ENCODE assay signal across 11 mouse cellular contexts in genomic region chr2:118897808-118898207, GRCm38 (mm10). TPM values are rescaled to one million over a fixed set of nuclear protein-coding genes. Genes with fewer than 3 reads are reported as not detected.
A peak's percentile ranks its signal among the peaks of the same experiment; 100 is the strongest.
DNase-seq lines count a peak whose midpoint lies in the region; ATAC-seq and TF ChIP-seq lines count a peak whose summit lies in the region.
"Had no signal": no experiment of that assay in that cellular context is flagged by ENCODE, and none has a peak within 500 bp of the region (broad histone marks: within the 10 kb centered on the region; RNA-seq: fewer than 3 reads in every experiment).

No protein-coding gene starts in this region.

- no peaks in the 10 kb centered on the region for H3K36me3 ChIP-seq in intestine, embryonic 15.5 days
- no peaks in the 10 kb centered on the region for H3K36me3 ChIP-seq in intestine, embryonic 16.5 days (ENCODE audit: control insufficient read depth, insufficient read depth, low read length)
- H3K36me3 ChIP-seq in embryonic facial prominence, embryonic 10.5 days (replicated peaks), result no peaks in the 10 kb centered on the region
- no peaks in the 10 kb centered on the region for H3K36me3 ChIP-seq in limb, embryonic 14.5 days (ENCODE audit: control insufficient read depth, insufficient read depth, low read length)

- 0 out of 2 replicates have a peak overlapping the region, but pooled peaks have one; percentile 93 for H3K4me2 ChIP-seq in intestine, embryonic 15.5 days (replicated peaks)
- H3K4me2 ChIP-seq in intestine, embryonic 16.5 days (ENCODE audit: low read depth, low read length), result no peak overlapping the region
- H3K4me2 ChIP-seq in limb, embryonic 14.5 days (replicated peaks; ENCODE audit: low read depth, low read length, severe bottlenecking), result no peak overlapping the region

- H3K4me3 ChIP-seq in intestine, embryonic 15.5 days (replicated peaks), result no peak overlapping the region
- H3K4me3 ChIP-seq in intestine, embryonic 16.5 days (ENCODE audit: low read length), result no peak overlapping the region
- peak overlapping the region; percentile 61 for H3K4me3 ChIP-seq in embryonic facial prominence, embryonic 10.5 days
- H3K4me3 ChIP-seq in limb, embryonic 14.5 days (replicated peaks; ENCODE audit: low read length), result peak overlapping the region; percentile 50; the same call in 1 of the 2 replicates

- peak; percentile 8 for DNase-seq in embryo, embryonic 11 days
- no peak for DNase-seq in embryo, embryonic 9.5 days (ENCODE audit: extremely low spot score)
- peak; percentile 23 for DNase-seq in embryonic facial prominence, embryonic 10.5 days (ENCODE audit: low spot score)
- DNase-seq in limb, embryonic 14.5 days (ENCODE audit: low spot score), result no peak
- DNase-seq in layer of hippocampus, postnatal 36 days, result no peak
- DNase-seq in lung, postnatal 4 days, result no peak
- DNase-seq: cerebellum, postnatal 14 days; kidney, postnatal 36 days had no signal

- no peak for ATAC-seq in intestine, embryonic 15.5 days
- ATAC-seq in intestine, embryonic 16.5 days, result no peak
- ATAC-seq in limb, embryonic 14.5 days (ENCODE audit: low FRiP score, low read depth), result no peak

- peaks cover 37% of the 10 kb centered on the region for H3K4me1 ChIP-seq in intestine, embryonic 15.5 days (replicated peaks)
- H3K4me1 ChIP-seq in intestine, embryonic 16.5 days (ENCODE audit: control insufficient read depth, insufficient read depth, low read length), result peaks cover 11% of the 10 kb centered on the region
- H3K4me1 ChIP-seq in embryonic facial prominence, embryonic 10.5 days, result peaks cover 63% of the 10 kb centered on the region
- peaks cover 35% of the 10 kb centered on the region for H3K4me1 ChIP-seq in limb, embryonic 14.5 days (ENCODE audit: control insufficient read depth, insufficient read depth, low read length)

- H3K9ac ChIP-seq in intestine, embryonic 15.5 days, result no peak overlapping the region
- no peak overlapping the region for H3K9ac ChIP-seq in intestine, embryonic 16.5 days (ENCODE audit: low read depth, low read length)
- no peak overlapping the region for H3K9ac ChIP-seq in limb, embryonic 14.5 days (ENCODE audit: low read depth, low read length, severe bottlenecking)

- H3K9me3 ChIP-seq in intestine, embryonic 15.5 days, result no peaks in the 10 kb centered on the region
- no peaks in the 10 kb centered on the region for H3K9me3 ChIP-seq in intestine, embryonic 16.5 days (ENCODE audit: control insufficient read depth, low read length)
- H3K9me3 ChIP-seq in embryonic facial prominence, embryonic 10.5 days, result no peaks in the 10 kb centered on the region
- H3K9me3 ChIP-seq in limb, embryonic 14.5 days (ENCODE audit: control insufficient read depth, low read length), result no peaks in the 10 kb centered on the region

- peaks cover 62% of the 10 kb centered on the region for H3K27me3 ChIP-seq in intestine, embryonic 15.5 days (replicated peaks)
- H3K27me3 ChIP-seq in intestine, embryonic 16.5 days (replicated peaks; ENCODE audit: control insufficient read depth, insufficient read depth, low read length), result peaks cover 53% of the 10 kb centered on the region
- peaks cover 86% of the 10 kb centered on the region for H3K27me3 ChIP-seq in embryonic facial prominence, embryonic 10.5 days (replicated peaks; ENCODE audit: low read depth, poor library complexity, severe bottlenecking)
- H3K27me3 ChIP-seq in limb, embryonic 14.5 days (ENCODE audit: control insufficient read depth, insufficient read depth, low read length), result peaks cover 60% of the 10 kb centered on the region

- TF ChIP-seq POLR2A in limb, embryonic 14.5 days (IDR thresholded peaks at IDR 0.05; ENCODE audit: borderline replicate concordance, extremely low read depth, insufficient read depth, insufficient read length), result no peak

- H3K27ac ChIP-seq in intestine, embryonic 15.5 days, result no peak overlapping the region
- no peak overlapping the region for H3K27ac ChIP-seq in intestine, embryonic 16.5 days (ENCODE audit: low read length)
- H3K27ac ChIP-seq in embryonic facial prominence, embryonic 10.5 days (replicated peaks), result no peak overlapping the region
- no peak overlapping the region for H3K27ac ChIP-seq in limb, embryonic 14.5 days (replicated peaks; ENCODE audit: low read depth, low read length)
- H3K27ac ChIP-seq: left cerebral cortex, adult 2 months had no signal

- 5% methylated on average over 11 of the region's 11 CpGs for WGBS in intestine, embryonic 15.5 days
- WGBS in intestine, embryonic 16.5 days, result 3% methylated on average over 11 of the region's 11 CpGs
- WGBS in embryonic facial prominence, embryonic 10.5 days, result under 1% methylated on average over 11 of the region's 11 CpGs
- WGBS in limb, embryonic 14.5 days, result 1% methylated on average over 11 of the region's 11 CpGs

RNA-seq across cellular contexts. Expression of gene Bahd1, which starts 2.4 kb away (rescaled TPM):
- 5.1 and 5.4 TPM in 2 replicates for polyA plus RNA-seq in intestine, embryonic 15.5 days (2015; fragmentation: Nextera tagmentation; extraction: Ambion mirVana)
- 3.6 and 4.9 TPM in 2 replicates for polyA plus RNA-seq in intestine, embryonic 16.5 days (2015; fragmentation: Nextera tagmentation; extraction: Ambion mirVana)
- 3.2 and 3.3 TPM in 2 replicates for polyA plus RNA-seq in embryonic facial prominence, embryonic 10.5 days (2016; fragmentation: Nextera tagmentation; extraction: Ambion mirVana)
- 14.1 and 16.5 TPM in 2 replicates for polyA plus RNA-seq in limb, embryonic 14.5 days (2012; rRNA removed)
- 1.5 and 1.8 TPM in 2 replicates for polyA plus RNA-seq in limb, embryonic 14.5 days (2014; fragmentation: Nextera tagmentation; extraction: Ambion mirVana)
- 10 to 100 TPM; 51.3 to 55.6 TPM for total RNA-seq in layer of hippocampus, postnatal 36 days (2021)

RNA-seq across cellular contexts. Expression of gene Chst14, which starts 28.5 kb away (rescaled TPM):
- 21.0 and 21.3 TPM in 2 replicates for polyA plus RNA-seq in intestine, embryonic 15.5 days (2015; fragmentation: Nextera tagmentation; extraction: Ambion mirVana)
- polyA plus RNA-seq in intestine, embryonic 16.5 days (2015; fragmentation: Nextera tagmentation; extraction: Ambion mirVana), result 16.1 and 16.6 TPM in 2 replicates
- 20.8 and 22.2 TPM in 2 replicates for polyA plus RNA-seq in embryonic facial prominence, embryonic 10.5 days (2016; fragmentation: Nextera tagmentation; extraction: Ambion mirVana)
- polyA plus RNA-seq in limb, embryonic 14.5 days (2012; rRNA removed), result 59.5 and 73.9 TPM in 2 replicates
- 56.6 and 65.3 TPM in 2 replicates for polyA plus RNA-seq in limb, embryonic 14.5 days (2014; fragmentation: Nextera tagmentation; extraction: Ambion mirVana)
- 1 to 10 TPM; 2.7 to 2.9 TPM for total RNA-seq in layer of hippocampus, postnatal 36 days (2021)

RNA-seq across cellular contexts. Expression of gene Ivd, which starts 36.1 kb away (rescaled TPM):
- 43.7 and 46.2 TPM in 2 replicates for polyA plus RNA-seq in intestine, embryonic 15.5 days (2015; fragmentation: Nextera tagmentation; extraction: Ambion mirVana)
- 41.9 and 51.3 TPM in 2 replicates for polyA plus RNA-seq in intestine, embryonic 16.5 days (2015; fragmentation: Nextera tagmentation; extraction: Ambion mirVana)
- polyA plus RNA-seq in embryonic facial prominence, embryonic 10.5 days (2016; fragmentation: Nextera tagmentation; extraction: Ambion mirVana), result 74.0 and 81.3 TPM in 2 replicates
- 100 and 112 TPM in 2 replicates for polyA plus RNA-seq in limb, embryonic 14.5 days (2012; rRNA removed)
- 58.1 and 72.7 TPM in 2 replicates for polyA plus RNA-seq in limb, embryonic 14.5 days (2014; fragmentation: Nextera tagmentation; extraction: Ambion mirVana)
- total RNA-seq in layer of hippocampus, postnatal 36 days (2021), result 100 to 1,000 TPM in 1 of 2 experiments, 10 to 100 TPM in 1; 99.8 to 106 TPM

Comparison
In these comparisons a context has a peak if more than half of its experiments do, and no peak if none do; other contexts are left out.
1. DNase-seq: peak in embryo, embryonic 11 days (single experiment) and embryonic facial prominence, embryonic 10.5 days (single experiment); none in embryo, embryonic 9.5 days (single experiment), limb, embryonic 14.5 days (single experiment), layer of hippocampus, postnatal 36 days (0 of 2) and lung, postnatal 4 days (0 of 2).
2. H3K4me3 ChIP-seq: peak in embryonic facial prominence, embryonic 10.5 days (single experiment) and limb, embryonic 14.5 days (single experiment); none in intestine, embryonic 15.5 days (single experiment) and intestine, embryonic 16.5 days (single experiment).